Mouse (Mus musculus) colon, adult 2 months (tissue): ENCODE data around the gene Ctnnal1. TPM values are rescaled to one million over a fixed set of nuclear protein-coding genes. Genes with fewer than 3 reads are reported as not detected.

Experiments used
- polyA plus RNA-seq: library from polyadenylated mRNA; depleted of rRNA; stranded (reverse); fragments of >200 nt; gene quantifications from 2 replicates; pipeline ENCODE4 v1.2.3, GENCODE M21; 2012; rRNA removed

Gene Ctnnal1
- polyA plus RNA-seq = 3.7 and 4.1 TPM in 2 replicates

GRCm38 (mm10) chr4:56865003-56865511 lies at the start of gene Ctnnal1:
Ctnnal1 (minus strand) TSS chr4:56865188.

GRCm38 (mm10) chr4:56801907-56802668 lies 62.9 kb downstream of the Ctnnal1 start, which contains the start of the genes Elp1 and Fam206a:
Elp1 (minus strand) TSS chr4:56802331.
Fam206a (plus strand) TSS chr4:56802345.

Other genes with a start within 250 kb of the Ctnnal1 start
- gene Gm26657, start 125.1 kb downstream of the Ctnnal1 start, polyA plus RNA-seq = not detected in 2 replicates
- gene Actl7b, start 123.7 kb downstream of the Ctnnal1 start, polyA plus RNA-seq = 0.07 and 0.09 TPM in 2 replicates
- not detected in 2 replicates for gene Actl7a, start 121.8 kb downstream of the Ctnnal1 start, polyA plus RNA-seq
- gene Elp1, start 62.9 kb downstream of the Ctnnal1 start, polyA plus RNA-seq = 5.2 and 6.4 TPM in 2 replicates
- gene Fam206a, start 62.8 kb downstream of the Ctnnal1 start, polyA plus RNA-seq = 1.4 and 2.6 TPM in 2 replicates
- gene Tmem245, start 82.2 kb upstream of the Ctnnal1 start, polyA plus RNA-seq = 5.6 and 7.6 TPM in 2 replicates
- gene Frrs1l, start 125.2 kb upstream of the Ctnnal1 start, polyA plus RNA-seq = 0.09 TPM in 2 replicates